Mouse (Mus musculus) adrenal gland, postnatal 10 days (tissue): ENCODE results near the gene Slc9c1. TPM values are rescaled to one million over a fixed set of nuclear protein-coding genes. Genes with fewer than 3 reads are reported as not detected.
"Not testable (repeated sequence)": the region's sequence is repeated elsewhere in the genome, so short reads cannot be mapped to it uniquely, and the experiment has no call there.

Experiments used
- DNase-seq: peaks from one replicate; pipeline ENCODE4 v3.0.0; 2021; ENCODE audit warnings: mixed read lengths
- long read RNA-seq, 2 experiments: library from polyadenylated mRNA; stranded (forward); transcript quantifications; one replicate each; pipeline ENCODE4 v2.0.0; 2021
- total RNA-seq, 2 experiments: library from RNA; stranded (reverse); gene quantifications; 2 replicates each; pipeline ENCODE4 v1.2.3; 2021

Gene Slc9c1
- not detected for total RNA-seq
- long read RNA-seq, experiment 1 = 0 reads
- long read RNA-seq, experiment 2 = 0 reads

- no peak for DNase-seq
Observed at GRCm38 (mm10) chr16:45535009-45535408, at the start of gene Slc9c1. Gene Slc9c1, plus strand, starts transcription at chr16:45535309.

DNA sequence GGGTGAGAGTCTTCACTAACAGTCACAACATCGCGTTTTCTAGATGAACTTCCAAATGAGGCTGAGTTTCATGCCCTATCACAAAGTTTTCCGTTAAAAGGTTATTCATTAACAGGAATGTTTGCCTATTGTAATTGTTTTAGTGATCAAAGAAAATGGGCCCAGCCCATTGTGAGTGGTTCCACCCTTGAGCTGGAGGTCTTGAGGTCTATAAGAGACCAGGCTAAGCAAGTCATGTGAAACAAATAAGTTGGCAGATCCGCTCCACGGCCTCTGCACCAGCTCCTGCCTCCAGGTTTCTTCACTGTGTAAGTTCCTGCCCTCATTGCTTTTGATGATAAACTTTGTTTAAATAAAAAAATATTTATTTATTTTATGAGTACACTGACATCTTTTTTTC lies 42.2 kb upstream of the Slc9c1 start, which contains the start of gene Gm609:
TSS of gene Gm609 (minus strand) at position 43 of the 400 bp plus-strand sequence.
- no peak for DNase-seq

DNA sequence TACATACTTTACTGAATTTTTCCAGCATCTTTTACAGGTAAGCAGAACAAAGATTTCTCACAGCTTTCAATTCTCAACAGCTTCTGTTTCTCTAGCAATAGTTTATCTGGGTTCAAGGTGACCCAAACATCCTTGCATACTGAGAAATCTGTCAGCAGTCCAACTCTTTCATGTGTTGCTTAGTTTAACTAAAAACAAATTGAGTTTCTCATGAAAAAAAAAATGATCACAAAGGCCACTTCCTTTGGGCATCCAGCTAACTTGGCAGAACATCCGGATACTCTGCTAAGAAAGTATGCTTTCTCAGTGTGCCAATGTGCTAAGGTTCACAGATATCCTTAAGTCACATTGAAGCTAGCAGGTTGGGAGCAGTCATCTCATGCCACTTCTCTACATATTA lies 39.8 kb upstream of the Slc9c1 start:
- peak; percentile 27 for DNase-seq

DNA sequence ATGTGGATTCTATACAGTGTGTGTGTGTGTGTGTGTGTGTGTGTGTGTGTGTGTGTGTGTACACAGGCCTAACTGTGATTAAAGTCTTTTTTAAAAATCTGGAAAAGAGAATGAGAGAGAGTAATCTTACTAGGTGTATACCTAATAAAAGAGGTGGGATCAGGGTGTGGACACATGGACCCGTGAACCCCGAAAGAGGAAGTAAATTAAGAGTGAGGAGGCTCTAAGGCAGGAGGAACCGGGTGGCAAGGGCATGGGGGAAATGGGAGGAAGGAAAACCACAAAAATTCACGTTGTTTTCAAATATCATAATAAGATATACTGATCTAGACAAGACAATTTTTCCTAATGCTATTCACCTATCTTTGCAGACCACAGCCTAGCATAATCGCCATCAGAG lies 9.6 kb upstream of the Slc9c1 start:
- DNase-seq = no peak

DNA sequence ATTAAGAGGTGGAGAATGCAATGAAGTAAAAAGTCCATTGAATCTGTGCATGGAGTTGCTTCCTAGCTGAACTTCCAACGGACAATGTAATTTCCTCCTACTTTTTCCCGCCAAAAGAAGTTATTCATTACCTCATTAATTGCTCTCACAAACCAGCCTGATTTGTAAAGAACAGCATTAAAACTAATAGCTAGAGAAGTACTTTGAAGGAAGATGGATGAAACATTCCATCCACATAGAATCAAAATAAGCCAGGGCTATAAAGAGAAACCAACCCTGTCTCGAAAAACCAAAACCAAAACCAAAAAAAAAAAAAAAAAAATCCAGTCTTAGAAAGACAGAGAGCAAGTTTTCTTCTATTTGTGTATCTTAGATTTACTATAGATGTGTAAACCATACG lies 3.2 kb upstream of the Slc9c1 start, which contains the start of gene Gm17783:
TSS of gene Gm17783 (minus strand) at position 101 of the 400 bp plus-strand sequence.
- no peak for DNase-seq

DNA sequence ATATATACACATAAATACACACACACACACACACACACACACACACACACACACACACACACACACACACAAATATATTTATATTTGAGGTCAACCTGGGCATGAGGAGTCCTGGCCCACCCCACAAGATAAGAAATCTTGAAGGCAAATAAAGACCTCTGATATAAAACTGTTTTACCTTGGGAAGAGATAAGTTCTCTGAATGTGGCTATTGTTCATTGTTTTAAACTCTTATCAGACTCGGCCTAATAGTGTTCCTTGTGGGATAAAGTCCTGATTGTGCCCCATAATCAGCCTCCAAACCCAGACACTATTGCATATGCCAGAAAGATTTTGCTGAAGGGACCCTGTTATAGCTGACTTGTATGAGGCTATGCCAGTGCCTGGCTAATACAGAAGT lies 3.2 kb downstream of the Slc9c1 start:
- DNase-seq = not testable (repeated sequence)

DNA sequence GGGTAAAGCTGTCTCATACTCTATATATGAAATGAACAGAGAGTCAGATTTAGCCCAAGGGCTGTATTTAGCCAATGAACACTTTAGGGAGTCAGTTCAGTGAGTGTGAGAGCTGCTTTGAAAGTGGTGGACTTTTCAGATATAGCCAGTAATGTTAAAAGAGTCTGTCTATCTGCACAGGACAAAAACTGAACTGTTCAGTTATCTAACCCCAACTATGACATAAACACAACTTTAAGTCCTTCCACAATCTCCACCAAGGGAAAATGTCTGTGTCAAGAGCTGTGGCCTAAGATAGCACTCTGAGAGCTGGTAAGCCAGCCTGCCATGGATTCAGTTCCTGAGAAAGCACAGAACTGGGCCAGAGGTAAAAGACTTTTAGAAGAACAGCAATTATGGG lies 7.0 kb downstream of the Slc9c1 start:
- no peak for DNase-seq

GRCm38 (mm10) chr16:45544341-45544740 lies 9.2 kb downstream of the Slc9c1 start:
- no peak for DNase-seq

DNA sequence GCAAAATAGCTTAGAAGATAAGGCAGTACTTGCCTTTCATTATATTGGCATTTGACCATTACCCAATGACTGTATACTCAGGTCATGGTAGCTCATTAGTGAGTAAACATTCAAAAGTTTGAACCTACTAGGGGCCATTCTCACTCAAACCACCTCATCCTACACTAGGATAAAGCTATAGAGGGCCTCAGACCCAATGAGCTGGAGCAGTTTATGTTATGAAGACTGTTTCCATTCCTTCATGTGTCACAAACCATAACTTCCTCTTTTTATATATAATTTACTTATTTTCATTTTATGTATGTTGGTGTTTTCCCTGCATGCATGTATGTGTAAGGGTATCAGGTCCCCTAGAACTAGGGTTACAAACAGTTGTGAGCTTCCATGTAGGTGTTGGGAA lies 12.9 kb downstream of the Slc9c1 start:
- no peak for DNase-seq

DNA sequence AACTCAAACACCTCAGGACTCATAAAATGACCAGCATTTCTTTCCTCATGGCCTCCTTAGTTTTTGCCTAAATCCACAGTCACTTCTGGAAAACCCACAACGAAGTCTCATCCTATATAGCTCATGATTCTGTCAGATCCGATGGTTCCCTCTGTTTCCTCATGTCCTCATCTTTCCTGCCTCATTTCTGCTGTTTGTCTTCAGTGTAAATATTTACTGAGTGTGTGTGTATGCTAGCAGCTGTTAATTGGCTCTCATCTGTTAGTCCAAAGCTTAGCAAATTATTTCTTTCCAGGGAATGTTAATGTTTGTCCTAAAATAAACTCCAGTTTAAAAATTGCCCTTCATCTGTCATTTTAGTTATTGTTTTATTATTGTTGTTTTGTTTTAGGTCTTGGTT lies 16.5 kb downstream of the Slc9c1 start:
- DNase-seq = no peak

DNA sequence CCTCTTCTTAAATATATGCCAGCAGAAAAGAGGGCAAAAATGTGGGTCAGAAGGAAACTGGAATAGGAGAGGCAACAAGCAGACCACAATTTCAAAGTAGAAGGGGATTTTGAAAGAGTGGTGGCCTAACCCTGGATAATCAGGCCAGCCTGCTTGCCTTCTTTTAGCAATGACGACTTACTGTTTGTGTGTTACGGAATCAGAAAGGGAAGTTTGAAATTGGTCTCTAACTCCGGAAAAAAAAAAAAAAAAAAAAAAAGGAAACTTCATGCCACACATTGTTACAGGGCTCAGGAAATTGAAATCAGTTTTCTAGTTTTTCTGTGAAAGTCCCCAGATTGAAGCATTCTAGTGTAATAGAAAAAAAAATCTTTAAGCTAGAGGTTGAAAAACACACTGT lies 26.6 kb downstream of the Slc9c1 start:
- no peak for DNase-seq

DNA sequence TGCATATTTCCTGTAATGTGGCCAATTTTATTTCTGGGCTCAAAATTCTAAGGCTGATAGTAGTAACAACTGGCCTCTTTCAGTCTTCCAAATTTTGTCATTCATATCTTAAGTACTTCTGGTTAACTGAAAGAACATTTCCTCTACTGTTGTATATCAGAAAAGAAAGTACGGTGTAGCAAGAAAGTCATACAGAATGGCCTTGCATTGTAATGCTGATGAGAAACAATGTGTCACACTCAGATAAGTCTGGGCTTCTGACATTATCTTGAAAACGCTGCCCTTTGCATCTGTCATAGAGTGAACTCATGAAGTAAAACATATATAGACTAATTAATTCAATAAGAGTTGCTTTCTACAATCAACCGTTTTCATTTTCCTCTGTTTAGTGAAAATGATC lies 37.2 kb downstream of the Slc9c1 start:
- DNase-seq = no peak

- DNase-seq = no peak
Observed at GRCm38 (mm10) chr16:45579883-45580282, 44.8 kb downstream of the Slc9c1 start.

GRCm38 (mm10) chr16:45582512-45582911 lies 47.4 kb downstream of the Slc9c1 start:
- peak; percentile 34 for DNase-seq

DNA sequence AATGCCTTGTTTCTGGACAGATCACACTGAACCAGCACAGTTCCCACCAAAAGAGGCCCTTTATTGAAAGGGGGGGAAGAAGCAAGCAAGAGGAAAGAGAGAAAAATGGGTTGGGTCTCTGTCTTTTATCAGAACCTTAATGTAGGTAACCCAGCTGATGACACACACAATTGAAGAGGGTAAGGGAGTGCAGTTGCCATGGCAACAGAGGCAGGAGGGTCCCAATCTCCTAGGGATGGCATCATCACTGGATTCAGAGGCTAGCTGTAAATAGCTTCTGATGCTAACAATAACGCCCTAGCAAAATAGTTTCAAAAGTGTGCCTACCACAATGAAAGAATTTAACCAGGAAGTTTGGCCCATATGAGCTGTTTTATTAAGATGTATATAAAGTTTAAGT lies 58.5 kb downstream of the Slc9c1 start:
- no peak for DNase-seq

- no peak for DNase-seq
Observed at GRCm38 (mm10) chr16:45595494-45595893, 60.4 kb downstream of the Slc9c1 start.

DNA sequence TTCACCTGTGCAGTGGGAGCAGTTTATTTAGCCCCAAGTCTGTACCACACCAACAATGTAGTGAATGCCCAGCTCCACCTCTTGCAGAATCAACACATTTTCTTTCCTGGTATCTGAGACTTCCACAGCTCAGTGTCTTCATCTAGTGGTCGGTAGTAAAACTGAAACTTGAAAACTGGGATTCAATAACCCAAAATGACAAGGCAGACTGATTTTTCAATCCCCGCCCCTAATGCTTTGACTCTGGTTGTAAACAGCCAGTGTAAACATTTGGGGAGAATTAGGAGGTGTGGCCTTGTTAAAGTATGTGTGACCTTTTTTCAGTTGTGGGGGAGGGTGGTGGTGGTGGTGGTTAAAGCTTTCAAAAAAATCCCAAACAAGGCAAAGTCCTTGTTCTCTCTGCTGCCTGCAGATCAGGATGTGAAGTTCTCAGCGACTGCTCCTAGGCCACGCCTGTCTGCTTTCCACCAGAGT lies 73.4 kb downstream of the Slc9c1 start:
- peak; percentile 24 for DNase-seq

GRCm38 (mm10) chr16:45609300-45609699 lies 74.2 kb downstream of the Slc9c1 start:
- DNase-seq = peak; percentile 40

- DNase-seq = no peak
Observed at GRCm38 (mm10) chr16:45610267-45610666, 75.2 kb downstream of the Slc9c1 start, which contains the start of gene Gcsam. Gene Gcsam, plus strand, starts transcription at chr16:45610380.

DNA sequence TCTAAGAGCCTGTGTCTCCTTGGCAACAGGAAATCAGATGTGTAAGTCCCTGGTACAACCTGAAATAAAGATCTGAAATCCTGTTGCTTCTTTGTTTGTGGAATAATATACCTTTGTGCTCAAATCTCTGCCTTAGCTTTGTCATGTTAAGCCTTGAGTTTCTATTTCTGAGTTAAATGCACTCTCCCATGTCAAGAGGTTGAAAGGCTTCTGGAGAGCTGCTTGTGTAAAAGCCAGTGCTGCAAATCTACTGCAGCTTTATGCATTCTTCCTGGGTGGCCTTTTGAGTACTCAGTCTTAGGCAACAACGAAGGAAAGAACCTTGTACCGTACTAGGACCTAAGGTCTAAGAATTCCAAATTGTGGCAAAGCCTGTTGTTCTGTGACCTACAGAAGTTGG lies 78.1 kb downstream of the Slc9c1 start:
- DNase-seq = no peak

- DNase-seq = no peak
Observed at GRCm38 (mm10) chr16:45615944-45616343, 80.8 kb downstream of the Slc9c1 start.

DNA sequence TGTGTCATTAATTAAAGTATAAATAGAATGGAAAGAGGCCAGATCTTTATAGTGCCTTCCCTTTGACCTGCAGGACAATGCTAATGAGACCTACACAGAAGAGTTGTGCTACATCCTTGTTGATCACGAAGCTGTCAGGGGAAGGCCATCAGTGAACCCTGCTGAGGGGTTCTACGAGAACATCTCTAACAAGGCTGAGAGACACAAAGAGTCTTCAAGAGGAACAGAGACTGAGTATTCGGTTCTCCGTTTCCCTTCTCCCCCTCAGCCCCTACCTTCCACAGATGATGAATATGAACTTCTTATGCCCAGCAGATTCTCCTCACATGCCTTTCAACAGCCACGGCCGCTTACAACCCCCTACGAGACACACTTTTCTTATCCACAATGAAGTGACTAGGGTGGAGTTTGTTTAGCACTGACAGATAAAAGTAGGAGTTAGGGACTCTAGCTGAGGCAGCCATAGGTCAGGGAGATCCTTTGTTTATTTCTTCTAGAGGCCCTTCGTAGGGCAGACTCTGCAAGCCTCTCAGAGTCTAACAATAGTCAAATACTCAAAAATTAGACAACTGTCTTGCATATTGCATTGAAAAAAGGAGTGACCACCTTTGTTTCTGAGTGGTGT lies 84.8 kb downstream of the Slc9c1 start:
- no peak for DNase-seq

- no peak for DNase-seq
Observed at GRCm38 (mm10) chr16:45623230-45623629, 88.1 kb downstream of the Slc9c1 start.

DNA sequence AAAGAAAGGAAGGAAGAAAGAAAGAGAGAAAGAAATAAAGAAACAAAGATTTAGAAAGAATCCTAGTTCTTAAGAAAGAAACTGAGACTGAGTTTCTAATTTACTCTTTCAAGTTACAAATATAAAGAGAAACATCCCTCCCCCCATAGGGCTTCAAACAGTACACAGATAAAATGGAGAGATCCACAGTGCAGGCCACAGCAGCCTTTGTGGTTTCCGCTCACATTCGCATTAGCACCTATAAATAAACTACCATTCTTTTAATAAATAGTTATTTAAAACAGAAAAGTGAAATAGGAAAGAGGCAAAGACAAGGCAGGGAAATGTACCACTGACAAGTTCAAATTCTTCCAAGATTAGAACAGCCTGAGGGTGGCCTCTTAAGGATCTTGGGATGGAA lies 89.7 kb downstream of the Slc9c1 start:
- no peak for DNase-seq
